Mouse (Mus musculus) forebrain, embryonic 16.5 days (tissue): ENCODE results near the gene Atp6v0d1. TPM values are rescaled to one million over a fixed set of nuclear protein-coding genes. Genes with fewer than 3 reads are reported as not detected.

Experiments used
- ATAC-seq: fragments of 200-750 bp; cut with Nextera tagmentation; 2 replicates; pipeline ENCODE4 v1.8.0; 2017; ENCODE audit warnings: mild to moderate bottlenecking, moderate library complexity
- H3K27ac ChIP-seq: fragments of 300-500 bp; sonication (generic); 2 replicates; pipeline ENCODE4 v1.5.1; 2014; ENCODE audit warnings: low read length, control low read depth
- H3K27me3 ChIP-seq: fragments of 300-500 bp; sonication (generic); replicated peaks from 2 replicates; pipeline ENCODE4 v1.6.1; 2014; ENCODE audit warnings: low read length; ENCODE audit not compliant: control insufficient read depth, insufficient read depth
- H3K36me3 ChIP-seq: fragments of 300-500 bp; sonication (generic); 2 replicates; pipeline ENCODE4 v1.6.1; 2014; ENCODE audit not compliant: control insufficient read depth, insufficient read depth
- H3K4me1 ChIP-seq: fragments of 300-500 bp; sonication (generic); replicated peaks from 2 replicates; pipeline ENCODE4 v1.6.1; 2014; ENCODE audit warnings: low read length; ENCODE audit not compliant: control insufficient read depth, insufficient read depth
- H3K4me2 ChIP-seq: fragments of 300-500 bp; sonication (generic); 2 replicates; pipeline ENCODE4 v1.6.1; 2014; ENCODE audit warnings: mild to moderate bottlenecking, low read length, control low read depth
- H3K4me3 ChIP-seq: fragments of 300-500 bp; sonication (generic); replicated peaks from 2 replicates; pipeline ENCODE4 v1.5.1; 2014; ENCODE audit warnings: mild to moderate bottlenecking, low read length, control low read depth
- H3K9ac ChIP-seq: fragments of 300-500 bp; sonication (generic); replicated peaks from 2 replicates; pipeline ENCODE4 v1.6.1; 2014; ENCODE audit warnings: low read depth, low read length, control low read depth
- H3K9me3 ChIP-seq: fragments of 300-500 bp; sonication (generic); 2 replicates; pipeline ENCODE4 v1.6.1; 2016; ENCODE audit warnings: low read length; ENCODE audit not compliant: control insufficient read depth
- whole genome bisulfite sequencing: fragments of 180-500 bp; shearing (Covaris S2); extraction: QIAGEN DNeasy Blood & Tissue Kit; methylation state at CpG from one replicate; pipeline ENCODE4 v1.1.7; 2014; 5-methylcytosine and 5-hydroxymethylcytosine counted together
- microRNA counts: library from miRNA; unstranded; fragments of <30 nt; microRNA quantifications from one replicate; lab custom pipeline; 2016
- microRNA-seq: library from miRNA; unstranded; fragments of <30 nt; microRNA quantifications from one replicate; pipeline ENCODE4, GENCODE M21; 2017
- polyA plus RNA-seq: library from polyadenylated mRNA; unstranded; fragments of >200 nt; fragmentation: Nextera tagmentation; extraction: Ambion mirVana; gene quantifications from 2 replicates; pipeline ENCODE4 v1.2.1, GENCODE M21; 2015

Gene Atp6v0d1
- polyA plus RNA-seq, 1 experiment from 2014 or later, result 203 TPM

GRCm38 (mm10) chr8:105475742-105476141 is 90.1 kb downstream of the Atp6v0d1 start:
- Histone ChIP-seq H3K9ac (no peak overlapping the region), H3K4me3 (no peak overlapping the region), H3K9me3 (no peaks in the 10 kb centered on the region), H3K4me1 (peaks cover 24% of the 10 kb centered on the region), H3K27me3 (no peaks in the 10 kb centered on the region), H3K36me3 (no peaks in the 10 kb centered on the region), H3K4me2 (no peak overlapping the region), H3K27ac (no peak overlapping the region)
- no peak for ATAC-seq
- WGBS, result 90% methylated on average over 8 of the region's 8 CpGs

GRCm38 (mm10) chr8:105475254-105475653 is 90.6 kb downstream of the Atp6v0d1 start:
- no peaks in the 10 kb centered on the region for H3K36me3 ChIP-seq
- no peak for ATAC-seq
- H3K9ac ChIP-seq, result no peak overlapping the region
- H3K27ac ChIP-seq, result no peak overlapping the region
- peaks cover 28% of the 10 kb centered on the region for H3K4me1 ChIP-seq
- no peak overlapping the region for H3K4me2 ChIP-seq
- H3K27me3 ChIP-seq, result no peaks in the 10 kb centered on the region
- WGBS, result 63% methylated on average over 4 of the region's 4 CpGs
- no peaks in the 10 kb centered on the region for H3K9me3 ChIP-seq
- H3K4me3 ChIP-seq, result no peak overlapping the region

DNA sequence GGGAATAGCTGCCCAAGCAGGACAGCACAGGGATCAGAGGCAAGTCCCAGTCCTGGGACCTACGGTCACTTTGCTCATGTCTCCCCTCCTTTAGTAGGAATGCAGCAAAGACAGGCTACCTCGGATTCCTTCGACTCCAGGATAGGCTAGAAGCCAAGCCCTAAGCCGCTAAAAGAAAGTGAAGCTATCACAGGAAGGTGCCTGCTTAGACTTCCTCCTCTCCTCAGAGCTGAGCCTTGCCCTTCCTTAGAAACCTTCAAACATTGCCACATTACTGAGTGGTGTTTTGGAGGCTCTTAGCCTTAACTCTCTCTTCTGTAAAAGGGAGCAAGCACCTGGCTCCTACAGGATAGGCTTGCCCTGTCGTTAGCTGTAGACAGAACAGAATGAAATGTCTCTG is 91.2 kb downstream of the Atp6v0d1 start:
- Histone ChIP-seq H3K9me3 (no peaks in the 10 kb centered on the region), H3K4me3 (no peak overlapping the region), H3K27me3 (no peaks in the 10 kb centered on the region), H3K36me3 (no peaks in the 10 kb centered on the region), H3K4me2 (peak overlapping the region; percentile 18; the same call in 1 of the 2 replicates), H3K9ac (no peak overlapping the region), H3K4me1 (peaks cover 32% of the 10 kb centered on the region), H3K27ac (no peak overlapping the region; the same call in 1 of the 2 replicates)
- 45% methylated on average over 5 of the region's 5 CpGs for WGBS
- ATAC-seq, result no peak

MicroRNA genes within 50 kb of the gene (microRNA counts, 519-probe panel; counts per million panel counts)
- 2,454 counts per million, percentile 59 among the panel's probes with 10 or more counts for microRNA mmu-miR-1966 (lab: Ali Mortazavi, UCI)

Small RNAs within 50 kb of the gene (microRNA-seq; reads per million reads assigned to microRNA genes)
- not detected for gene Mir1966

Other genes with a start within 250 kb of the Atp6v0d1 start
- 0.36 and 0.99 TPM in 2 replicates for gene Lrrc29, start 239.8 kb downstream of the Atp6v0d1 start, polyA plus RNA-seq
- 111 and 126 TPM in 2 replicates for gene Tmem208, start 239.7 kb downstream of the Atp6v0d1 start, polyA plus RNA-seq
- 0.43 and 1.2 TPM in 2 replicates for gene Fhod1, start 218.1 kb downstream of the Atp6v0d1 start, polyA plus RNA-seq
- 6.3 and 10.3 TPM in 2 replicates for gene Slc9a5, start 217.2 kb downstream of the Atp6v0d1 start, polyA plus RNA-seq
- 1.3 and 1.9 TPM in 2 replicates for gene Plekhg4, start 192.8 kb downstream of the Atp6v0d1 start, polyA plus RNA-seq
- not detected in 2 replicates for gene Kctd19, start 152.5 kb downstream of the Atp6v0d1 start, polyA plus RNA-seq
- 0.37 and 0.80 TPM in 2 replicates for gene Lrrc36, start 152.5 kb downstream of the Atp6v0d1 start, polyA plus RNA-seq
- 28.9 and 56.5 TPM in 2 replicates for gene Tppp3, start 94.5 kb downstream of the Atp6v0d1 start, polyA plus RNA-seq
- gene Zdhhc1, start 69.1 kb downstream of the Atp6v0d1 start, polyA plus RNA-seq, result 26.3 and 33.3 TPM in 2 replicates
- gene Hsd11b2, start 47.3 kb downstream of the Atp6v0d1 start, polyA plus RNA-seq, result 0.35 and 0.48 TPM in 2 replicates
- 31.6 and 33.4 TPM in 2 replicates for gene Ripor1, start 39.2 kb upstream of the Atp6v0d1 start, polyA plus RNA-seq
- 137 and 143 TPM in 2 replicates for gene Ctcf, start 70.5 kb upstream of the Atp6v0d1 start, polyA plus RNA-seq
- 0.67 and 0.91 TPM in 2 replicates for gene Agrp, start 71.3 kb upstream of the Atp6v0d1 start, polyA plus RNA-seq
- gene Carmil2, start 120.2 kb upstream of the Atp6v0d1 start, polyA plus RNA-seq, result 9.5 and 12.7 TPM in 2 replicates
- 105 and 106 TPM in 2 replicates for gene Acd, start 135.1 kb upstream of the Atp6v0d1 start, polyA plus RNA-seq
- 45.4 and 50.0 TPM in 2 replicates for gene Pard6a, start 135.1 kb upstream of the Atp6v0d1 start, polyA plus RNA-seq
- gene 4933405L10Rik, start 141.6 kb upstream of the Atp6v0d1 start, polyA plus RNA-seq, result 0.22 and 0.32 TPM in 2 replicates
- 16.3 and 19.6 TPM in 2 replicates for gene Enkd1, start 142.2 kb upstream of the Atp6v0d1 start, polyA plus RNA-seq
- gene Gfod2, start 192.6 kb upstream of the Atp6v0d1 start, polyA plus RNA-seq, result 74.2 and 83.3 TPM in 2 replicates